Mouse (Mus musculus) hindbrain, embryonic 16.5 days (tissue): ENCODE measurements around the gene Rad54l. TPM values are rescaled to one million over a fixed set of nuclear protein-coding genes. Genes with fewer than 3 reads are reported as not detected.

Source experiments
- ATAC-seq: fragments of 200-750 bp; cut with Nextera tagmentation; 2 replicates; pipeline ENCODE4 v1.8.0; 2017; ENCODE audit warnings: moderate TSS enrichment, moderate library complexity
- H3K27ac ChIP-seq: fragments of 300-500 bp; sonication (generic); 2 replicates; pipeline ENCODE4 v1.5.1; 2014; ENCODE audit warnings: low read depth, mild to moderate bottlenecking, control low read depth, low read length, moderate library complexity
- H3K27me3 ChIP-seq: fragments of 300-500 bp; sonication (generic); replicated peaks from 2 replicates; pipeline ENCODE4 v1.6.1; 2014; ENCODE audit warnings: low read length; ENCODE audit not compliant: control insufficient read depth, insufficient read depth
- H3K36me3 ChIP-seq: fragments of 300-500 bp; sonication (generic); 2 replicates; pipeline ENCODE4 v1.6.1; 2014; ENCODE audit warnings: mild to moderate bottlenecking, low read length, moderate library complexity, mixed read lengths; ENCODE audit not compliant: control insufficient read depth, insufficient read depth
- H3K4me1 ChIP-seq: fragments of 300-500 bp; sonication (generic); 2 replicates; pipeline ENCODE4 v1.6.1; 2014; ENCODE audit warnings: low read depth, low read length; ENCODE audit not compliant: control insufficient read depth, insufficient read depth
- H3K4me2 ChIP-seq: fragments of 300-500 bp; sonication (generic); 2 replicates; pipeline ENCODE4 v1.6.1; 2014; ENCODE audit warnings: mild to moderate bottlenecking, low read length, control low read depth, moderate library complexity
- H3K4me3 ChIP-seq: fragments of 300-500 bp; sonication (generic); 2 replicates; pipeline ENCODE4 v1.5.1; 2014; ENCODE audit warnings: mild to moderate bottlenecking, low read length, control low read depth, moderate library complexity
- H3K9ac ChIP-seq: fragments of 300-500 bp; sonication (generic); 2 replicates; pipeline ENCODE4 v1.6.1; 2014; ENCODE audit warnings: low read depth, mild to moderate bottlenecking, control low read depth, low read length, moderate library complexity
- H3K9me3 ChIP-seq: fragments of 300-500 bp; sonication (generic); 2 replicates; pipeline ENCODE4 v1.6.1; 2014; ENCODE audit warnings: mild to moderate bottlenecking, low read length, moderate library complexity; ENCODE audit not compliant: control insufficient read depth
- WGBS: fragments of 180-500 bp; shearing (Covaris S2); extraction: QIAGEN DNeasy Blood & Tissue Kit; methylation state at CpG from one replicate; pipeline ENCODE4 v1.1.7; 2014; 5-methylcytosine and 5-hydroxymethylcytosine counted together
- polyA plus RNA-seq: library from polyadenylated mRNA; unstranded; fragments of >200 nt; fragmentation: Nextera tagmentation; extraction: Ambion mirVana; gene quantifications from 2 replicates; pipeline ENCODE4 v1.2.1, GENCODE M21; 2015

Rad54l gene
- polyA plus RNA-seq, 1 experiment from 2014 or later, result 7.6 TPM

DNA sequence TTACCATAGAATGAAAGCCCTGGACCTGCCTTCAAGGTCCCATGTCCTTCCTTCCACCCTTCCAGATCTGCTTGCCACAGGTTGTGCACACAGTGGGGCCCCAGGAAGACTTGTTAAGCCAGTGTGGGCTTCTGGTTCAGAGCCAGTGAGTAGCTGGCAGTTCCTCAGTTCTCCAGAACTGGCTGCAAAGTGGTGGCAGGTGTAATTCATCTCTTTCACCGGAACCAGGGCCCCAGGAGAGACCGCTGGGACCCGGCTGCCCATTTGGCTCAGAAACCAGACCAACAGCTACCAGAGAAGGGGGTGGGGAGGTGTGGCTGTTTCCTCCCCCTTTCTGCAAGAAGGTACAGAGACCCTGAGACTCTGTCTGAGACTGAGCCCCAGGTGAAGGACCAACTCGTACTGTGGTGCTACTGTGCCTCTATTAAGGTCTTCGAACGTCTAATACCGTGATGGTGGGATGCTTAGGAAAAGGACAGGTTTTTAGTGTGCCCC, 19.9 kb upstream of the Rad54l start:
- H3K4me2 ChIP-seq, result peak overlapping the region; percentile 94
- H3K36me3 ChIP-seq, result no peaks in the 10 kb centered on the region
- no peaks in the 10 kb centered on the region for H3K9me3 ChIP-seq
- 20% methylated on average over 7 of the region's 7 CpGs for WGBS
- H3K27ac ChIP-seq, result no peak overlapping the region
- H3K27me3 ChIP-seq, result no peaks in the 10 kb centered on the region
- no peak overlapping the region for H3K9ac ChIP-seq
- peak overlapping the region; percentile 61 for H3K4me3 ChIP-seq
- ATAC-seq, result peak; percentile 44
- H3K4me1 ChIP-seq, result peaks cover 5% of the 10 kb centered on the region; the same call in 1 of the 2 replicates

DNA sequence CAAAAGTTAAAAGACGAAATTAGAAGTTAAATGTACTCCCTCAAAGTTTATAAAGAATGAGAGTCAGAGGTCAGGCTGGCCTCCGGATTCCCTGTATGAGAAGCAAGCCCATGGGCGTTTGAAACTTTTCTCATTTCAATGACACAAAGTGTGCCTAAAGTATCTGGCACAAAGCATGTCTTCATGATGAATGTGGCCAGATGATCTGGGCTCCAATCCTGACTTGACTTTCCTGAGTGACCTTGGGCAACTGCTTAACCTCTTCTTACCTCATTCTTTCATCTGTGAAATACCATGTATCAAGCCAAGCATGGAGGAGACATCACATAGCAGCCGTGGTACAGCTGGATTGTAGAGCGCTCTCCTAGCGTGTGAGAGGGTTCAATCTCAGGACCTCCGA, 18.8 kb upstream of the Rad54l start:
- Histone ChIP-seq H3K4me1 (peaks cover 5% of the 10 kb centered on the region; the same call in 1 of the 2 replicates), H3K9ac (no peak overlapping the region), H3K27ac (no peak overlapping the region), H3K27me3 (no peaks in the 10 kb centered on the region), H3K4me2 (no peak overlapping the region), H3K36me3 (no peaks in the 10 kb centered on the region), H3K4me3 (no peak overlapping the region), H3K9me3 (no peaks in the 10 kb centered on the region)
- no peak for ATAC-seq
- 65% methylated on average over 7 of the region's 7 CpGs for whole genome bisulfite sequencing

DNA sequence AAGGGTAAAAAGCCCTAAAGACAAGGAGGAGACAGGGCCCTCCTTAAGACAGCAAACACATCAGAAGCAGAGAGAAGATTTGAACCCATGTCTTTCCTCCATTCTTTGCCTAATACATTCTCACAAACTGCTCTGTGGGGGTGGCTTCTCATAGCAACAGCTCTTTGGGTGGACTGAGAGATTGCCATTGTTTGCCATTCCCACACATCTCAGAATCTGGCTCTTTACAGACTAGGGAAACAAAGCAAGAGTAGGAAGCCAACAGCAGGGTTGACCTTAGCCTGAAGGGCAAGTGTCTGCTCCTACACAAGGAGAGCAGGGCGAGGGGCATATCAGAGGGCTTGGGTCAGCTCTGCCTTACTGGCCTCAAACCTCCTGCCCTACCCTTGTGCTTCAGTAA, 18.2 kb upstream of the Rad54l start:
- no peaks in the 10 kb centered on the region for H3K36me3 ChIP-seq
- H3K4me3 ChIP-seq, result no peak overlapping the region
- 89% methylated on average over 1 of the region's 1 CpGs for WGBS
- H3K4me2 ChIP-seq, result no peak overlapping the region
- H3K27ac ChIP-seq, result no peak overlapping the region
- H3K27me3 ChIP-seq, result no peaks in the 10 kb centered on the region
- H3K4me1 ChIP-seq, result peaks cover 5% of the 10 kb centered on the region; the same call in 1 of the 2 replicates
- no peaks in the 10 kb centered on the region for H3K9me3 ChIP-seq
- ATAC-seq, result no peak
- H3K9ac ChIP-seq, result no peak overlapping the region

DNA sequence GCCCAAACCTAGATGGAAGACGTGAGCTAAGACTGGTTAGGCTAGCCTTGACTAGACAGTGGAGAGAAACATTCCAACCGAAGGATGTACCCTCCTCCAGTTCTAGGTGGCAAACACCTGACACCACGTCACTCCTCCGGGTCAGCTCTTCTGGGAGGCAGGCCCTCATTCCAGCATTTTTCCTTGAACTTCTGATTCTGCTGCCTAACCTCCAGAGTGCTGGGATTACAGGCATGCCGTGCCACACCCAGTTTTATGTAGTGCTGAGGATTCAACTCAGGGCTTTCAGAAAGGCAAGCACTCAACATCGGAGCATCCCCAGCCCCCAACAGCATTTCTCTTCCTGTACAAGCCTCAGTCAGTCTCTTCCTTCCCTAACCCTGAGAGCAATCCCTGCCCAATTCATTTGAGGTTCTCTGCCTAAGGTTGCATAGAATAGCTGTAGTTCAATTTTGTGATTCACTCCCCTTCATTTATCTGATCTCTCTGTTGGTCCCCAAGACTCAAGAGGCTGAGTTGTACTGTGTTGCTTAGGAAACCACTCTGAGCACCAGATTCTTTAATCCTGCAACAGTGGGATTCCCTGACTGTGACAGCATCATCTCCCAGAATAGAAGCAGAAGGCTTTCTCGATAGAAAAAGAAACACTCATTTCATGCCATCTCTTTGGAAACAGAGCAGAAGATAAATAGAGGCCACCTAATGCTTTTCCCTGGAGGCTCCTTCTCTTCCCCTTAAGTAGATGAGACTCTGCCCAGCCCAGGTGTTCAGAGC, 17.5 kb upstream of the Rad54l start:
- Histone ChIP-seq H3K9ac (no peak overlapping the region), H3K36me3 (no peaks in the 10 kb centered on the region), H3K27ac (no peak overlapping the region), H3K9me3 (no peaks in the 10 kb centered on the region), H3K4me2 (no peak overlapping the region), H3K4me1 (peaks cover 5% of the 10 kb centered on the region; the same call in 1 of the 2 replicates), H3K27me3 (no peaks in the 10 kb centered on the region), H3K4me3 (no peak overlapping the region)
- no peak for ATAC-seq
- 78% methylated on average over 7 of the region's 7 CpGs for WGBS

DNA sequence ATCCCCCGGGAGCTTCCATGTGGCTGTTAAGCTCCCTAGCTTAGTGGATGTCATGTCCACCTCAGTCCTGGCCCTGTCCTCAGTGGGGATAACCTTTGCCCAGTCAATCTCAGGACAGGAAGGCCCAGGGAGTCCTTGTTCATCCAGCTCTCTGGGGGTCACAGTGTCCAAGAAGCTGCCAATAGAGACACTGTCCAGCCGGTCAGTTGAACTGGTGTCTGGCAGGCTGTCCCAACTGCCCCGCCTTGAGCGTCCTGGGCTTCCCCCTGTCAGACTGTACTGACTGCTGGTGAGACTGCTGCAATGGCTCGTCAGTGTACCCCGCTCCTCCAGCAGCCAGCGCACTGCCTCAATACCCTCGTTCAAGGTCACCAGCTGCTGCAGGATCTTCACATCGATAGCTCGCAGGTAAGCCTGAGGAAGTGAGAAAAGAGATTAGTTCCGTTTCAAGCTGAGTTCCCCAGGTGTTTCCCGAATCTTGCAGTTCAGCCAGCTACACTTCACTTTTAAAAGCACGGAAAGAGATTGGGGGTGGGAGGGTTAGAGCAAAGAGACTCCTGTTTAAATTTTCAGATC, 14.0 kb upstream of the Rad54l start:
- ATAC-seq, result no peak
- no peak overlapping the region for H3K9ac ChIP-seq
- H3K4me2 ChIP-seq, result no peak overlapping the region
- WGBS, result 52% methylated on average over 13 of the region's 13 CpGs
- H3K4me3 ChIP-seq, result no peak overlapping the region
- H3K4me1 ChIP-seq, result no peaks in the 10 kb centered on the region
- no peak overlapping the region for H3K27ac ChIP-seq
- no peaks in the 10 kb centered on the region for H3K27me3 ChIP-seq
- H3K9me3 ChIP-seq, result no peaks in the 10 kb centered on the region
- H3K36me3 ChIP-seq, result no peaks in the 10 kb centered on the region

DNA sequence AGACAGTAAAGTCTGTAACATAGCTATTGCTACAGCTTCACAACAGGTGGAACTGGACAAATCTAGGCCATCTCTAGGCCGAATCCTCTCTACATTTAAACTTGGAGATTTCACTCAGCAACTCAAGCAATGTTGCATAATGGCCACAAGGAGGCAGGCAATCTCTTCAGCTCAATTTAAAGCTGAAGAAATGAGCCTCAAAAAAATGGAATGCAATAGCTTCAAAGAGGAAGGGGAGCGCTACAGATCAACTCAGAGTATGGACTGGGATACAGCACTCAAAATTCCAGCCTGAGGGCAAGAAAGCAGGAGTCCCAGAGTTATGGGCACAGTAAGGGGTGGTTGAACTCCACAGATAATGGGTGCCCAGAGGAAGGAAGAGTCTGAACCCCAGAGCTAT, 11.5 kb upstream of the Rad54l start:
- Histone ChIP-seq H3K4me1 (no peaks in the 10 kb centered on the region), H3K27me3 (no peaks in the 10 kb centered on the region), H3K9ac (no peak overlapping the region; the same call in 1 of the 2 replicates), H3K27ac (no peak overlapping the region), H3K36me3 (no peaks in the 10 kb centered on the region), H3K4me3 (no peak overlapping the region), H3K9me3 (no peaks in the 10 kb centered on the region), H3K4me2 (no peak overlapping the region)
- WGBS, result 35% methylated on average over 2 of the region's 2 CpGs
- ATAC-seq, result peak; percentile 50; the same call in 1 of the 2 replicates

DNA sequence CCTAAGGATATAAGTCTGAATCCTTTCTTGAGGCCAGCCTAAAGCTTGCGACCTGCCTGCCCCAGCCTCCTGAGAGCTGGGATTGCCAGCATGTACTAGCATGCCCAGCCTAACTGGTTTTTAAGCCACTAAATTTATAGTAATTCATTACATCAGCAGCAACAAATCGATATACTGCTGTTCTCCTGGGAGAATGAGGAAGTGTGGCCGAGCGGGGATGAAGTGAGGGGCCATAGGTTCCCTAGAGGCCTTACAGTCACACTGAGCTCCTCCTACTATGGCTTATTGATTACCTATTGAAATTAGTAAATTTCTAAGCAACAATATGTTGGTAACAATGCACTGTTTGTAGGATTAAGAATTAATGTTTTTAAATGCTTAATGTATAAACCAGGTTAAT, 9.6 kb upstream of the Rad54l start:
- Histone ChIP-seq H3K27me3 (no peaks in the 10 kb centered on the region), H3K36me3 (no peaks in the 10 kb centered on the region), H3K9me3 (no peaks in the 10 kb centered on the region), H3K4me1 (no peaks in the 10 kb centered on the region), H3K27ac (no peak overlapping the region), H3K9ac (0 out of 2 replicates have a peak overlapping the region, but pooled peaks have one; percentile 4), H3K4me3 (no peak overlapping the region), H3K4me2 (no peak overlapping the region)
- ATAC-seq, result no peak
- WGBS, result 88% methylated on average over 4 of the region's 4 CpGs

DNA sequence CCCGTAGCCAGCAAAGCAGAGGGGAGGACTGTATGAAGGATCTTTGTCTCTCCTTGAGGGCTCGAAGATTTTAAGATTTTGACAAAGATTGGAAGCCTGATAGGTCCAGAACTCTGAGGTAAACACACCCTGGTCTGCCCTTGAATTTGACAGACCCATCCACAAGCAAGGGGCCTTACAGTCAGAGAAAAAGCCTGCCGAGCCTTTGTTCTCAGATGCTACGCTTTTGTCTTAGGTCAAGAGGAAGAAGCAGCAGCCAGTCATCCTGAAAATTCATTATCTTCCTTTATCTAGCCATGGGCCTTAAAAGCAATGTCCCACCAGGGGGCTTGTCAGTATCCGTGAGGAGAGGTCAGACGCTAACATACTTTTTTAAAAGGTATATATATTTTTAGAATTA, 4.5 kb upstream of the Rad54l start:
- no peak for ATAC-seq
- H3K9me3 ChIP-seq, result no peaks in the 10 kb centered on the region

DNA sequence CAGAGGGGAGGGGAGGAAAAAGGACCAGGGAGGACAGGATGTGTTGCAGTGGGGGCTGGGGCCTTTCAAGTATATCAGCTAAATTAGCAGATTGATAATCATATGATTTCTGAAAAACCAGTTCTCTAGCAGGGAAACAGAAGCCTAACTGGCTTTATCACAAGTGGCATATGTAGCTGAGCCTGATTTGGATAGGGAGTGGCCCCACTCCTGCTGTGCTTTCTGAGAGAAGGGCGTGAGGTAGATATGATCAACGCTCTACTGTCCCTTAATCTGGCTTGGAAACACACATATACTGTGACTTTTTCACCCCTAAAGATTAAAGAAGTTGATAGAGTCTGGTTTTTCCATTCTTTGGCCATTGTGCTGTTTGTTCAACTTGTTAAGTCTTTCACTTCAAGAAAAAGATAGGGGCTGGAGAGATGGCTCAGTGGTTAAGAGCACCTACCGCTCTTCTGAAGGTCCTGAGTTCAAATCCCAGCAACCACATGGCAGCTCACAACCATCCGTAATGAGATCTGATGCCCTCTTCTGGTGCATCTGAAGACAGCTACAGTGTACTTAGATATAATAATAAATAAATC, 2.4 kb upstream of the Rad54l start:
- Histone ChIP-seq H3K9ac (no peak overlapping the region), H3K4me1 (peaks cover 14% of the 10 kb centered on the region), H3K4me2 (no peak overlapping the region), H3K4me3 (no peak overlapping the region), H3K27me3 (no peaks in the 10 kb centered on the region), H3K9me3 (no peaks in the 10 kb centered on the region), H3K36me3 (no peaks in the 10 kb centered on the region), H3K27ac (no peak overlapping the region)
- no peak for ATAC-seq
- 98% methylated on average over 4 of the region's 4 CpGs for WGBS

More for the DNA sequence above, 4.5 kb upstream of the Rad54l start:
- H3K4me2 ChIP-seq, result no peak overlapping the region
- no peaks in the 10 kb centered on the region for H3K27me3 ChIP-seq
- no peaks in the 10 kb centered on the region for H3K36me3 ChIP-seq
- H3K4me1 ChIP-seq, result peaks cover 12% of the 10 kb centered on the region
- H3K27ac ChIP-seq, result no peak overlapping the region
- H3K4me3 ChIP-seq, result no peak overlapping the region
- H3K9ac ChIP-seq, result no peak overlapping the region
- 55% methylated on average over 6 of the region's 6 CpGs for WGBS
